Mouse (Mus musculus) MEL (cell line): Measurements from ENCODE around the gene Crbn. TPM values are rescaled to one million over a fixed set of nuclear protein-coding genes. Genes with fewer than 3 reads are reported as not detected.

ENCODE experiments used
- DNase-seq: peaks from one replicate; pipeline ENCODE4 v3.0.0; 2011; ENCODE audit warnings: low read depth, low spot score
- H3K27ac ChIP-seq: 2 replicates; pipeline ENCODE4 v1.5.1; 2012; ENCODE audit warnings: low read depth, mild to moderate bottlenecking, control low read depth, low read length, moderate library complexity; ENCODE audit not compliant: control insufficient read depth
- H3K27me3 ChIP-seq, 2 experiments: fragments of 150-350 bp in 1 of 2; sonication (generic) in 1 of 2; 2 replicates each; pipeline ENCODE4 v1.6.1; 2012; ENCODE audit warnings: low read length in 2 of 2, mild to moderate bottlenecking in 2 of 2, improper control_type of control experiment in 1 of 2, moderate library complexity in 1 of 2; ENCODE audit not compliant: insufficient read depth in 2 of 2, control insufficient read depth in 1 of 2
- H3K36me3 ChIP-seq, 2 experiments: 2 replicates each; pipeline ENCODE4 v1.6.1; 2012 to 2014; ENCODE audit warnings: low read length in 2 of 2, improper control_type of control experiment in 1 of 2, inconsistent platforms in 1 of 2, mild to moderate bottlenecking in 1 of 2; ENCODE audit not compliant: insufficient read depth in 2 of 2, control insufficient read depth in 1 of 2
- H3K4me1 ChIP-seq, 2 experiments: fragments of 150-350 bp in 1 of 2; sonication (generic) in 1 of 2; 2 replicates each; pipeline ENCODE4 v1.6.1; 2012; ENCODE audit warnings: low read length in 2 of 2, improper control_type of control experiment in 1 of 2, mild to moderate bottlenecking in 1 of 2; ENCODE audit not compliant: insufficient read depth in 2 of 2, control insufficient read depth in 1 of 2
- H3K4me3 ChIP-seq, 2 experiments: fragments of 150-350 bp in 1 of 2; sonication (generic) in 1 of 2; 2 replicates each; pipeline ENCODE4 v1.5.1; 2012; ENCODE audit warnings: low read depth in 2 of 2, low read length in 2 of 2, mild to moderate bottlenecking in 2 of 2, moderate library complexity in 2 of 2, control low read depth in 1 of 2, improper control_type of control experiment in 1 of 2; ENCODE audit not compliant: control insufficient read depth in 1 of 2, insufficient read depth in 1 of 2
- H3K79me2 ChIP-seq: 2 replicates; pipeline ENCODE4 v1.6.1; 2012; ENCODE audit warnings: mild to moderate bottlenecking, low read length, moderate library complexity; ENCODE audit not compliant: control insufficient read depth, poor library complexity, insufficient read depth
- H3K9ac ChIP-seq: 2 replicates; pipeline ENCODE4 v1.6.1; 2012; ENCODE audit warnings: low read depth, mild to moderate bottlenecking, control low read depth, low read length, moderate library complexity; ENCODE audit not compliant: control insufficient read depth, poor library complexity, severe bottlenecking
- H3K9me3 ChIP-seq: fragments of 150-350 bp; sonication (generic); replicated peaks from 2 replicates; pipeline ENCODE4 v1.6.1; 2012; ENCODE audit warnings: mild to moderate bottlenecking, low read length, improper control_type of control experiment, moderate library complexity; ENCODE audit not compliant: insufficient read depth
- BHLHE40 ChIP-seq: IDR thresholded peaks from 2 replicates; pipeline ENCODE4 v1.6.1; 2012; ENCODE audit warnings: low read depth, mild to moderate bottlenecking, inconsistent platforms, low read length, improper control_type of control experiment, borderline replicate concordance
- CHD1 ChIP-seq: IDR thresholded peaks from 2 replicates; pipeline ENCODE4 v1.6.1; 2012; ENCODE audit warnings: low read depth, mild to moderate bottlenecking, inconsistent platforms, low read length, improper control_type of control experiment
- CHD2 ChIP-seq: IDR thresholded peaks from 2 replicates; pipeline ENCODE4 v1.6.1; 2011; ENCODE audit warnings: low read length, improper control_type of control experiment
- CTCF ChIP-seq, 3 experiments: IDR thresholded peaks in 2 of 3; conservative IDR thresholded peaks in 1 of 3; 2 replicates each; pipeline ENCODE4 v1.5.1; 2011 to 2012; ENCODE audit warnings: low read length in 3 of 3, low read depth in 2 of 3, mild to moderate bottlenecking in 2 of 3, improper control_type of control experiment in 1 of 3, inconsistent platforms in 1 of 3, mixed read lengths in 1 of 3, moderate library complexity in 1 of 3; ENCODE audit not compliant: control insufficient read depth in 1 of 3, insufficient read depth in 1 of 3, poor library complexity in 1 of 3, severe bottlenecking in 1 of 3
- E2F4 ChIP-seq: IDR thresholded peaks from 2 replicates; pipeline ENCODE4 v1.6.1; 2011; ENCODE audit warnings: low read depth, low read length, improper control_type of control experiment, borderline replicate concordance
- ELF1 ChIP-seq: IDR thresholded peaks from 2 replicates; pipeline ENCODE4 v1.6.1; 2014; ENCODE audit warnings: low read depth, mild to moderate bottlenecking, inconsistent platforms, low read length, improper control_type of control experiment, moderate library complexity
- EP300 ChIP-seq, 2 experiments: IDR thresholded peaks; 2 replicates each; pipeline ENCODE4 v1.6.1; 2011; ENCODE audit warnings: improper control_type of control experiment in 2 of 2, low read length in 2 of 2, low read depth in 1 of 2, mild to moderate bottlenecking in 1 of 2
- ETS1 ChIP-seq: IDR thresholded peaks from 2 replicates; pipeline ENCODE4 v1.6.1; 2012; ENCODE audit warnings: low read depth, mild to moderate bottlenecking, inconsistent platforms, low read length, improper control_type of control experiment, moderate library complexity
- GABPA ChIP-seq: IDR thresholded peaks from 2 replicates; pipeline ENCODE4 v1.6.1; 2012; ENCODE audit warnings: low read depth, mild to moderate bottlenecking, inconsistent platforms, low read length, improper control_type of control experiment, moderate library complexity
- GATA1 ChIP-seq: IDR thresholded peaks from 2 replicates; pipeline ENCODE4 v1.6.1; 2011; ENCODE audit warnings: low read depth, low read length, improper control_type of control experiment
- HCFC1 ChIP-seq: IDR thresholded peaks from 2 replicates; pipeline ENCODE4 v1.6.1; 2012; ENCODE audit warnings: low read depth, mild to moderate bottlenecking, inconsistent platforms, low read length, improper control_type of control experiment, moderate library complexity
- JUND ChIP-seq: IDR thresholded peaks from 2 replicates; pipeline ENCODE4 v1.6.1; 2011; ENCODE audit warnings: low read depth, mild to moderate bottlenecking, improper control_type of control experiment, low read length
- KAT2A ChIP-seq: conservative IDR thresholded peaks from 2 replicates; pipeline ENCODE4 v1.6.1; 2012; ENCODE audit warnings: low read depth, low read length, improper control_type of control experiment, inconsistent platforms
- MAX ChIP-seq: IDR thresholded peaks from 2 replicates; pipeline ENCODE4 v1.6.1; 2011; ENCODE audit warnings: low read length, improper control_type of control experiment
- MAZ ChIP-seq: IDR thresholded peaks from 2 replicates; pipeline ENCODE4 v1.6.1; 2012; ENCODE audit warnings: low read depth, mild to moderate bottlenecking, inconsistent platforms, low read length, improper control_type of control experiment
- MEF2A ChIP-seq: IDR thresholded peaks from 2 replicates; pipeline ENCODE4 v1.6.1; 2014; ENCODE audit warnings: low read depth, mild to moderate bottlenecking, inconsistent platforms, low read length, improper control_type of control experiment; ENCODE audit not compliant: poor library complexity, insufficient replicate concordance, severe bottlenecking; ENCODE audit errors: extremely low read depth
- MXI1 ChIP-seq: IDR thresholded peaks from 2 replicates; pipeline ENCODE4 v1.6.1; 2011; ENCODE audit warnings: mild to moderate bottlenecking, low read depth, low read length, improper control_type of control experiment
- MYB ChIP-seq: IDR thresholded peaks from 2 replicates; pipeline ENCODE4 v1.6.1; 2011; ENCODE audit warnings: mild to moderate bottlenecking, low read depth, low read length, improper control_type of control experiment
- MYC ChIP-seq: IDR thresholded peaks from 2 replicates; pipeline ENCODE4 v1.6.1; 2011; ENCODE audit warnings: low read depth, mild to moderate bottlenecking, low read length, improper control_type of control experiment, moderate library complexity
- NRF1 ChIP-seq: IDR thresholded peaks from 2 replicates; pipeline ENCODE4 v1.6.1; 2014; ENCODE audit warnings: low read depth, mild to moderate bottlenecking, inconsistent platforms, low read length, improper control_type of control experiment, moderate library complexity; ENCODE audit not compliant: poor library complexity, insufficient read depth, severe bottlenecking
- POLR2A ChIP-seq, 2 experiments: IDR thresholded peaks; 2 replicates each; pipeline ENCODE4 v1.6.1; 2011 to 2012; ENCODE audit warnings: low read length in 2 of 2, mild to moderate bottlenecking in 2 of 2, control low read depth in 1 of 2, improper control_type of control experiment in 1 of 2, low read depth in 1 of 2, moderate library complexity in 1 of 2; ENCODE audit not compliant: control insufficient read depth in 1 of 2, insufficient read depth in 1 of 2, poor library complexity in 1 of 2
- POLR2AphosphoS2 ChIP-seq: IDR thresholded peaks from 2 replicates; pipeline ENCODE4 v1.6.1; 2011; ENCODE audit warnings: low read length, improper control_type of control experiment
- POLR2AphosphoS5 ChIP-seq: IDR thresholded peaks from 2 replicates; pipeline ENCODE4 v1.6.1; 2012; ENCODE audit warnings: low read depth, borderline replicate concordance, mild to moderate bottlenecking, inconsistent platforms, low read length, moderate library complexity, mixed read lengths
- RAD21 ChIP-seq: IDR thresholded peaks from 2 replicates; pipeline ENCODE4 v1.6.1; 2011; ENCODE audit warnings: mild to moderate bottlenecking, low read depth, low read length, improper control_type of control experiment
- RCOR1 ChIP-seq: IDR thresholded peaks from 2 replicates; pipeline ENCODE4 v1.6.1; 2012; ENCODE audit warnings: low read depth, mild to moderate bottlenecking, inconsistent platforms, low read length, improper control_type of control experiment
- SIN3A ChIP-seq: IDR thresholded peaks from 2 replicates; pipeline ENCODE4 v1.6.1; 2012; ENCODE audit warnings: low read length, improper control_type of control experiment, inconsistent platforms
- SMC3 ChIP-seq: IDR thresholded peaks from 2 replicates; pipeline ENCODE4 v1.6.1; 2011; ENCODE audit warnings: low read depth, low read length, improper control_type of control experiment
- TAL1 ChIP-seq: IDR thresholded peaks from 2 replicates; pipeline ENCODE4 v1.6.1; 2012; ENCODE audit warnings: mild to moderate bottlenecking, inconsistent platforms, low read length, moderate library complexity, mixed read lengths
- TBP ChIP-seq: IDR thresholded peaks from 2 replicates; pipeline ENCODE4 v1.8.0; 2011; ENCODE audit warnings: low read depth, low read length, improper control_type of control experiment
- TCF12 ChIP-seq: IDR thresholded peaks from 2 replicates; pipeline ENCODE4 v1.6.1; 2014; ENCODE audit warnings: low read depth, mild to moderate bottlenecking, inconsistent platforms, low read length, improper control_type of control experiment, moderate library complexity
- UBTF ChIP-seq: IDR thresholded peaks from 2 replicates; pipeline ENCODE4 v1.6.1; 2012; ENCODE audit warnings: low read depth, mild to moderate bottlenecking, inconsistent platforms, low read length, improper control_type of control experiment, moderate library complexity, borderline replicate concordance; ENCODE audit not compliant: insufficient read depth
- USF1 ChIP-seq: IDR thresholded peaks from 2 replicates; pipeline ENCODE4 v1.6.1; 2014; ENCODE audit warnings: low read depth, mild to moderate bottlenecking, inconsistent platforms, low read length, improper control_type of control experiment, moderate library complexity
- USF2 ChIP-seq, 2 experiments: IDR thresholded peaks; 2 replicates each; pipeline ENCODE4 v1.6.1; 2011 to 2012; ENCODE audit warnings: improper control_type of control experiment in 2 of 2, low read length in 2 of 2, borderline replicate concordance in 1 of 2, inconsistent platforms in 1 of 2, low read depth in 1 of 2, mild to moderate bottlenecking in 1 of 2; ENCODE audit not compliant: insufficient read depth in 1 of 2
- ZC3H11A ChIP-seq: IDR thresholded peaks from 2 replicates; pipeline ENCODE4 v1.6.1; 2012; ENCODE audit warnings: low read depth, mild to moderate bottlenecking, inconsistent platforms, low read length, improper control_type of control experiment
- ZKSCAN1 ChIP-seq: IDR thresholded peaks from 2 replicates; pipeline ENCODE4 v1.6.1; 2012; ENCODE audit warnings: low read depth, mild to moderate bottlenecking, inconsistent platforms, low read length, improper control_type of control experiment, moderate library complexity
- ZMIZ1 ChIP-seq: IDR thresholded peaks from 2 replicates; pipeline ENCODE4 v1.6.1; 2012; ENCODE audit warnings: low read depth, mild to moderate bottlenecking, inconsistent platforms, low read length, improper control_type of control experiment, moderate library complexity
- ZNF384 ChIP-seq: IDR thresholded peaks from 2 replicates; pipeline ENCODE4 v1.6.1; 2012; ENCODE audit warnings: low read depth, mild to moderate bottlenecking, inconsistent platforms, low read length, improper control_type of control experiment
- polyA plus RNA-seq, 2 experiments: library from polyadenylated mRNA; stranded (reverse) in 1 of 2; unstranded in 1 of 2; fragments of >175 nt in 1 of 2; fragments of >200 nt in 1 of 2; gene quantifications; 2 replicates each; pipeline versions ENCODE4 v1.2.1 to v1.2.4; 2012; ENCODE audit warnings: low replicate concordance in 2 of 2, low read depth in 1 of 2; ENCODE audit not compliant: insufficient read length in 2 of 2, insufficient read depth in 1 of 2, missing spikeins in 1 of 2
- total RNA-seq: library from RNA; depleted of rRNA; stranded (reverse); fragments of 300-350 nt; gene quantifications from 2 replicates; pipeline ENCODE4 v1.2.3, GENCODE M21; 2012

The Crbn gene
- total and polyA plus RNA-seq, 3 experiments: 17.0 to 21.0 TPM; not detected in 1

DNA sequence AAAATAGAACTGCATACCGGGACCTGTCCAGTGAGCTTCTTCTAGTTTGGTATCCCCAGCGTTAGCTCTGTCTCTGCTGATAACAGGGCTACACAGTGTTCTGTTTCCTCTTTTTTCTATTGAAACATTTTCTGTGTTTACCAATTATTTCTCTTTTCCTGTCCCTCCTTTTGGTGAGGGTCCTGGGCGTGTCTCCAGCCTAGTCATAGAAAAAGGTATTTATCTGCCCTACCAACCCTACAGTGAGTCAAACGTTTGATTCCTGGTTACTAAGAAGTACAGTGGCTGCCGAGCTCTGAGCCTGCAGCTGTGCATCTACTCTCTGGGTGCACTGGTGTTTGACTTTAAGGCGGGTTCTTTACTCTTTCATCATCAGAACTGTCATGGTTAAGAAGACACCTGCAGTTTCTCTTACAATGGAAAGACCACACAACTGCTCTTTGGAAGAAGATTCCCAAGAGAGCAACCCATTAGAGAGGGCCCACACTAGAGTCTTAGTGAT, 50.9 kb downstream of the Crbn start, which contains the start of gene Il5ra:
Gene Il5ra, minus strand, starts transcription at position 151 of the 502 bp plus-strand sequence.
- Histone ChIP-seq H3K9me3 (no peaks in the 10 kb centered on the region), H3K4me1 (peaks cover 4 to 14% of the 10 kb centered on the region in 2 experiments; a peak in 3 of 4 replicates), H3K79me2 (no peaks in the 10 kb centered on the region), H3K27ac (peak within 1 kb of the TSS; percentile 65), H3K36me3 (peaks cover 0 to 3% of the 10 kb centered on the region in 2 experiments; a peak in 2 of 4 replicates), H3K9ac (no peak within 1 kb of the TSS), H3K4me3 (peak within 1 kb of the TSS in 1 of 2 experiments; percentile 33; a peak in 3 of 4 replicates), H3K27me3 (no peaks in the 10 kb centered on the region; a peak in 1 of 4 replicates)
- peak; percentile 82 for DNase-seq
- TF ChIP-seq GABPA (no peak), SMC3 (no peak), HCFC1 (no peak), MAX (no peak), MEF2A (no peak), USF1 (no peak), ZC3H11A (no peak), E2F4 (no peak), ZKSCAN1 (no peak), POLR2AphosphoS5 (no peak), RCOR1 (no peak), POLR2AphosphoS2 (no peak), MYC (peak; percentile 42; the same call in 1 of the 2 replicates), TBP (peak; percentile 66; the same call in 1 of the 2 replicates), JUND (no peak), CTCF (IDR thresholded peaks at IDR 0.05 in 2 of 3, conservative IDR thresholded peaks at IDR 0.05 in 1 of 3; ENCODE audit: control insufficient read depth in 1 of 3, insufficient read depth in 1 of 3, low read depth in 2 of 3, low read length in 3 of 3, poor library complexity in 1 of 3, severe bottlenecking in 1 of 3) (no peak), USF2 (IDR thresholded peaks at IDR 0.05; ENCODE audit: borderline replicate concordance in 1 of 2, insufficient read depth in 1 of 2, low read depth in 1 of 2, low read length in 2 of 2) (no peak), POLR2A (IDR thresholded peaks at IDR 0.05; ENCODE audit: control insufficient read depth in 1 of 2, insufficient read depth in 1 of 2, low read depth in 1 of 2, low read length in 2 of 2, poor library complexity in 1 of 2) (no peak), ETS1 (peak; percentile 63), TAL1 (peak; percentile 49; the same call in 1 of the 2 replicates), BHLHE40 (no peak), CHD2 (no peak), RAD21 (no peak), MXI1 (no peak), ZMIZ1 (no peak), MYB (no peak), UBTF (no peak), EP300 (IDR thresholded peaks at IDR 0.05; ENCODE audit: low read depth in 1 of 2, low read length in 2 of 2) (peak; percentile 77 to 81), TCF12 (peak; percentile 56), KAT2A (no peak), NRF1 (no peak), ELF1 (no peak), GATA1 (peak; percentile 86), CHD1 (no peak), SIN3A (peak; percentile 51; the same call in 1 of the 2 replicates), ZNF384 (no peak), MAZ (no peak)
